Comparison of ENCODE assay signal across 18 mouse cellular contexts in the genomic region with DNA sequence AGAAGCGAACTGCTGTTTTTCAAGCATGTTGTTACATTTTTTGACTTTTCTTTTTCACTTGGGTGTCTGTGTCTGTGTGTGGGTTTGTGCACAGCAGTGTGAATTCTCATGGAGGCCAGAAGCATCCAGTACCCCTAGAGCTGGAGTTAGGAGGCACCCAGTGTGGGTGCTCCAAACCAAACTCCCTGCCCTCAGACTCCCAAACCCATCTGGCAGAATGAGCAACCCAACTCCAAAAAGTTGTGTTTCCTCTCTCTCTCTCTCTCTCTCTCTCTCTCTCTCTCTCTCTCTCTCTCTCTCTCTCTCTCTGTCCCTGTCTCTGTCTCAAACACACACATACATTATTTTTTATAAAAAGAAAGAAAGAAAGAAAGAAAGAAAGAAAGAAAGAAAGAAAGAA. TPM values are rescaled to one million over a fixed set of nuclear protein-coding genes. Genes with fewer than 3 reads are reported as not detected.
DNase-seq lines count a peak whose midpoint lies in the region; TF ChIP-seq lines count a peak whose summit lies in the region.
"Not testable (repeated sequence)": the region's sequence is repeated elsewhere in the genome, so short reads cannot be mapped to it uniquely, and the experiment has no call there.
"Had no signal": no experiment of that assay in that cellular context is flagged by ENCODE, and none has a peak within 500 bp of the region (broad histone marks: within the 10 kb centered on the region; RNA-seq: fewer than 3 reads in every experiment).

No protein-coding gene starts in this region.

- H3K9ac ChIP-seq in heart, adult 2 months (ENCODE audit: low read depth, low read length), result not testable (repeated sequence)

- H3K27me3 ChIP-seq in heart, adult 2 months (ENCODE audit: control insufficient read depth, insufficient read depth, low read length), result not testable (repeated sequence)

- no CpG with 5 or more reads among the region's 1 CpGs for WGBS in heart, adult 2 months

- not testable (repeated sequence) for H3K4me3 ChIP-seq in heart, adult 2 months

- not testable (repeated sequence) for H3K27ac ChIP-seq in heart, adult 2 months

- TF ChIP-seq CTCF in heart, adult 2 months (IDR thresholded peaks at IDR 0.05), result not testable (repeated sequence)

- intact Hi-C loops in heart, adult 2 months (cut with DNase I), result not testable (repeated sequence)

- H3K36me3 ChIP-seq in heart, adult 2 months (ENCODE audit: control insufficient read depth, insufficient read depth, low read length), result not testable (repeated sequence)

- not testable (repeated sequence) for TF ChIP-seq POLR2A in heart, adult 2 months (IDR thresholded peaks at IDR 0.05; ENCODE audit: insufficient read depth, low read depth, low read length)

- not testable (repeated sequence) for H3K4me1 ChIP-seq in heart, adult 2 months (ENCODE audit: control insufficient read depth, insufficient read depth, low read length)

- DNase-seq in adrenal gland, adult (ENCODE audit: inconsistent age in 2 of 2, low spot score in 1 of 2), result peak; percentile 3 to 17
- DNase-seq in frontal cortex, postnatal 10 days (ENCODE audit: low spot score in 2 of 2), result peak; percentile 6
- DNase-seq in heart, adult 2 months, result peak; percentile 1 to 21
- DNase-seq in kidney, postnatal 10 days, result peak; percentile 7
- peak; percentile 2 to 5 for DNase-seq in layer of hippocampus, postnatal 25 days (ENCODE audit: extremely low spot score in 1 of 2, low spot score in 1 of 2)
- DNase-seq in ovary, postnatal 10 days (ENCODE audit: low spot score), result peak; percentile 0
- DNase-seq in testis, postnatal 10 days (ENCODE audit: low spot score), result peak; percentile 41
- peak; percentile 8 for DNase-seq in urinary bladder, postnatal 25 days (ENCODE audit: low spot score)

- not testable (repeated sequence) for H3K79me2 ChIP-seq in heart, adult 2 months (replicated peaks; ENCODE audit: control insufficient read depth, insufficient read depth, low read length)

- TF ChIP-seq EP300 in heart, adult 2 months (IDR thresholded peaks at IDR 0.05; ENCODE audit: insufficient read depth, low read depth, low read length), result not testable (repeated sequence)

RNA-seq across cellular contexts. Expression of gene Gm3460, which starts 15.8 kb away (rescaled TPM):
- total RNA-seq in heart, adult 2 months (2021), result not detected
- not detected in 2 replicates for polyA plus RNA-seq in heart, adult 2 months (2012; rRNA removed)
- not detected for total RNA-seq in layer of hippocampus, postnatal 25 days (2021)
- total RNA-seq: adrenal gland, postnatal 4 days; forebrain, postnatal 0 days; gastrocnemius, postnatal 36 days; layer of hippocampus, adult 2 months; liver, adult 2 months had no signal
- polyA plus RNA-seq: embryonic facial prominence, embryonic 14.5 days; forebrain, postnatal 0 days; heart, embryonic 12.5 days; hindbrain, embryonic 11.5 days; liver, adult 2 months; midbrain, embryonic 10.5 days; neural tube, embryonic 11.5 days had no signal

RNA-seq across cellular contexts. Expression of gene Gm3629, which starts 16.0 kb away (rescaled TPM):
- under 1 TPM in 1 of 2 experiments, not detected in 1; 0.25 TPM for total RNA-seq in heart, adult 2 months (2021)
- polyA plus RNA-seq in heart, adult 2 months (2012; rRNA removed), result not detected in 2 replicates
- under 1 TPM; 0.52 to 0.98 TPM for total RNA-seq in layer of hippocampus, postnatal 25 days (2021)
- total RNA-seq: liver, adult 2 months had no signal
- polyA plus RNA-seq: embryonic facial prominence, embryonic 14.5 days; liver, adult 2 months; neural tube, embryonic 11.5 days had no signal
